Mouse (Mus musculus) thymus, adult 2 months (tissue): ENCODE measurements around the gene Prkag3. TPM values are rescaled to one million over a fixed set of nuclear protein-coding genes. Genes with fewer than 3 reads are reported as not detected.

ENCODE experiments used
- DNase-seq: peaks from one replicate; pipeline ENCODE4 v3.0.0; 2021
- H3K27ac ChIP-seq: fragments of 200-500 bp; 2 replicates; pipeline ENCODE4 v1.5.1; 2012; ENCODE audit warnings: low read length, control low read depth; ENCODE audit not compliant: control insufficient read depth, insufficient read depth
- H3K27me3 ChIP-seq: fragments of 200-500 bp; 2 replicates; pipeline ENCODE4 v1.6.1; 2012; ENCODE audit warnings: mild to moderate bottlenecking, low read length, moderate library complexity, mixed read lengths; ENCODE audit not compliant: control insufficient read depth, insufficient read depth
- H3K36me3 ChIP-seq: fragments of 200-500 bp; 2 replicates; pipeline ENCODE4 v1.6.1; 2012; ENCODE audit warnings: mild to moderate bottlenecking, low read length, moderate library complexity; ENCODE audit not compliant: control insufficient read depth, insufficient read depth
- H3K4me1 ChIP-seq: fragments of 200-500 bp; replicated peaks from 2 replicates; pipeline ENCODE4 v1.6.1; 2012; ENCODE audit warnings: low read length; ENCODE audit not compliant: control insufficient read depth, insufficient read depth
- H3K4me3 ChIP-seq: fragments of 200-500 bp; 2 replicates; pipeline ENCODE4 v1.5.1; 2012; ENCODE audit warnings: mild to moderate bottlenecking, low read length, control low read depth, moderate library complexity; ENCODE audit not compliant: control insufficient read depth, insufficient read depth
- CTCF ChIP-seq: fragments of 200-500 bp; IDR thresholded peaks from 2 replicates; pipeline ENCODE4 v1.5.1; 2012; ENCODE audit warnings: mild to moderate bottlenecking, control low read depth, low read length, moderate library complexity, borderline replicate concordance; ENCODE audit not compliant: control insufficient read depth, poor library complexity, insufficient read depth; ENCODE audit errors: extremely low read depth
- POLR2A ChIP-seq: fragments of 200-500 bp; IDR thresholded peaks from 2 replicates; pipeline ENCODE4 v1.6.1; 2012; ENCODE audit warnings: mild to moderate bottlenecking, low read length, control low read depth, moderate library complexity; ENCODE audit not compliant: control insufficient read depth, poor library complexity, insufficient read depth; ENCODE audit errors: extremely low read depth
- WGBS: fragments of 180-500 bp; shearing (Covaris S2); methylation state at CpG from one replicate; pipeline ENCODE4 v1.1.7; 2018; 5-methylcytosine and 5-hydroxymethylcytosine counted together
- polyA plus RNA-seq: library from polyadenylated mRNA; depleted of rRNA; stranded (reverse); fragments of >200 nt; gene quantifications from 2 replicates; pipeline ENCODE4 v1.2.3, GENCODE M21; 2012; rRNA removed

The Prkag3 gene
- polyA plus RNA-seq = 0.10 and 0.38 TPM in 2 replicates

GRCm38 (mm10) chr1:74748643-74749271 is at the start of gene Prkag3:
Gene Prkag3 (minus strand): TSS chr1:74749221.
- TF ChIP-seq POLR2A = no peak
- TF ChIP-seq CTCF = peak; percentile 39; the same call in 1 of the 2 replicates
- Histone ChIP-seq H3K4me3 (no peak within 1 kb of the TSS), H3K4me1 (peaks cover 6% of the 10 kb centered on the region), H3K36me3 (no peaks in the 10 kb centered on the region), H3K27me3 (no peaks in the 10 kb centered on the region), H3K27ac (no peak within 1 kb of the TSS)
- DNase-seq = peak; percentile 49
- 16% methylated on average over 30 of the region's 30 CpGs for WGBS

- Histone ChIP-seq H3K36me3 (no peaks in the 10 kb centered on the region), H3K27ac (no peak overlapping the region), H3K4me1 (peaks cover 6% of the 10 kb centered on the region; the same call in 1 of the 2 replicates), H3K4me3 (no peak overlapping the region), H3K27me3 (peaks cover 9% of the 10 kb centered on the region; the same call in 1 of the 2 replicates)
- WGBS = 68% methylated on average over 5 of the region's 5 CpGs
- no peak for TF ChIP-seq CTCF
- TF ChIP-seq POLR2A = no peak
- DNase-seq = no peak
These were observed 48.4 kb upstream of the Prkag3 start for GRCm38 (mm10) chr1:74797459-74797858.

GRCm38 (mm10) chr1:74795145-74795529 is 46.1 kb upstream of the Prkag3 start:
- no peak for DNase-seq
- 3% methylated on average over 6 of the region's 11 CpGs for WGBS
- H3K4me1 ChIP-seq = no peaks in the 10 kb centered on the region
- TF ChIP-seq CTCF (no peak), POLR2A (no peak)
- no peak overlapping the region for H3K4me3 ChIP-seq
- H3K27me3 ChIP-seq = peaks cover 12% of the 10 kb centered on the region; the same call in 1 of the 2 replicates
- H3K27ac ChIP-seq = no peak overlapping the region
- no peaks in the 10 kb centered on the region for H3K36me3 ChIP-seq

GRCm38 (mm10) chr1:74794487-74795144 is 45.6 kb upstream of the Prkag3 start:
- Histone ChIP-seq H3K27me3 (peaks cover 12% of the 10 kb centered on the region; the same call in 1 of the 2 replicates), H3K36me3 (no peaks in the 10 kb centered on the region), H3K4me1 (no peaks in the 10 kb centered on the region), H3K4me3 (no peak overlapping the region), H3K27ac (no peak overlapping the region)
- 2% methylated on average over 38 of the region's 38 CpGs for WGBS
- no peak for DNase-seq
- TF ChIP-seq CTCF = no peak
- no peak for TF ChIP-seq POLR2A

GRCm38 (mm10) chr1:74792831-74793660 is 44.0 kb upstream of the Prkag3 start:
- Histone ChIP-seq H3K4me3 (no peak overlapping the region), H3K36me3 (no peaks in the 10 kb centered on the region), H3K27ac (no peak overlapping the region), H3K27me3 (peaks cover 12% of the 10 kb centered on the region; the same call in 1 of the 2 replicates), H3K4me1 (no peaks in the 10 kb centered on the region)
- 80% methylated on average over 19 of the region's 19 CpGs for WGBS
- DNase-seq = no peak
- TF ChIP-seq CTCF (no peak), POLR2A (no peak)

GRCm38 (mm10) chr1:74791249-74791648 is 42.2 kb upstream of the Prkag3 start, which contains the start of gene Wnt10a:
Gene Wnt10a (plus strand): TSS chr1:74791516.
- Histone ChIP-seq H3K27ac (no peak within 1 kb of the TSS), H3K27me3 (peaks cover 14% of the 10 kb centered on the region; the same call in 1 of the 2 replicates), H3K4me3 (peak within 1 kb of the TSS; percentile 6; the same call in 1 of the 2 replicates), H3K4me1 (no peaks in the 10 kb centered on the region), H3K36me3 (no peaks in the 10 kb centered on the region)
- 3% methylated on average over 11 of the region's 11 CpGs for WGBS
- TF ChIP-seq POLR2A (no peak), CTCF (0 out of 2 replicates have a peak, but pooled peaks have one; percentile 16)
- DNase-seq = no peak
